17 mouse cellular contexts compared by ENCODE assay signal in the genomic region with DNA sequence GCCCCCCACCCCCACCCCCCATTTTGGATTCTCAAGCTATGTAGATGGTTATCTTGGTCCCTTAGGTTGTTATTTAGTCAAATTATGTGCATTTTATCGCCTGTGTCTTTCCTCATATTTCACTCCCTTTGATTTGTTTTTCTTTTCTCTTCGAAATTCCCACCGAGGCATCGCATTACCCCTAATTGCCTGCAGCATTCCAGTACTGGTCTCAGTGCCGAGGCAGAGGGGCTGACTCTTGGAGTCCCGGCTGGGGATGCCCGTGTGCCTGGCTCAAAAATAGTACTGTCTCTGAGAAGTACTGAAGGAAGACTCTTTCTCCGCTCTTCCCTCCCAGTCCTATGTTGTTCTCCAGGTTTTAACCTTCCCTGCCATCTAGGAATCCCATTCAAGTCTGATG.
A peak's percentile ranks its signal among the peaks of the same experiment; 100 is the strongest.
DNase-seq lines count a peak whose midpoint lies in the region; ATAC-seq and TF ChIP-seq lines count a peak whose summit lies in the region.
"Had no signal": no experiment of that assay in that cellular context is flagged by ENCODE, and none has a peak within 500 bp of the region (broad histone marks: within the 10 kb centered on the region; RNA-seq: fewer than 3 reads in every experiment).

No protein-coding gene starts in this region.

- peak overlapping the region; percentile 65; the same call in 1 of the 2 replicates for H3K27ac ChIP-seq in forebrain, embryonic 10.5 days
- H3K27ac ChIP-seq in forebrain, embryonic 14.5 days (ENCODE audit: low read depth, low read length): no peak overlapping the region
- H3K27ac ChIP-seq in kidney, postnatal 0 days: no peak overlapping the region
- no peak overlapping the region; the same call in 1 of the 2 replicates for H3K27ac ChIP-seq in embryonic facial prominence, embryonic 11.5 days (replicated peaks; ENCODE audit: low read depth, low read length)
- no peak overlapping the region for H3K27ac ChIP-seq in limb, embryonic 11.5 days (replicated peaks; ENCODE audit: low read depth, low read length)
- no peak overlapping the region for H3K27ac ChIP-seq in liver, embryonic 12.5 days
- H3K27ac ChIP-seq: left cerebral cortex, adult 2 months had no signal

- no peaks in the 10 kb centered on the region; the same call in 1 of the 2 replicates for H3K27me3 ChIP-seq in forebrain, embryonic 10.5 days (ENCODE audit: poor library complexity, severe bottlenecking)
- H3K27me3 ChIP-seq in forebrain, embryonic 14.5 days (replicated peaks; ENCODE audit: control insufficient read depth, insufficient read depth, low read length): no peaks in the 10 kb centered on the region
- no peaks in the 10 kb centered on the region for H3K27me3 ChIP-seq in kidney, postnatal 0 days (ENCODE audit: insufficient read depth, low read length)
- H3K27me3 ChIP-seq in embryonic facial prominence, embryonic 11.5 days (ENCODE audit: control insufficient read depth, insufficient read depth, low read length): no peaks in the 10 kb centered on the region
- H3K27me3 ChIP-seq in limb, embryonic 11.5 days (ENCODE audit: control insufficient read depth, insufficient read depth, low read length): no peaks in the 10 kb centered on the region
- H3K27me3 ChIP-seq in liver, embryonic 12.5 days (replicated peaks): no peaks in the 10 kb centered on the region

- no peak overlapping the region for H3K9ac ChIP-seq in forebrain, embryonic 14.5 days (ENCODE audit: low read length)
- no peak overlapping the region for H3K9ac ChIP-seq in kidney, postnatal 0 days (ENCODE audit: low read depth, low read length)
- H3K9ac ChIP-seq in embryonic facial prominence, embryonic 11.5 days (replicated peaks; ENCODE audit: low read length): no peak overlapping the region
- no peak overlapping the region for H3K9ac ChIP-seq in limb, embryonic 11.5 days (ENCODE audit: low read length)
- H3K9ac ChIP-seq in liver, embryonic 12.5 days: no peak overlapping the region

- ATAC-seq in forebrain, embryonic 14.5 days: no peak
- ATAC-seq in kidney, postnatal 0 days (replicated peaks; ENCODE audit: low FRiP score, low read depth): no peak
- ATAC-seq in embryonic facial prominence, embryonic 11.5 days (replicated peaks; ENCODE audit: insufficient number of reproducible peaks, low FRiP score, low TSS enrichment, low read depth): no peak
- no peak for ATAC-seq in limb, embryonic 11.5 days (ENCODE audit: insufficient number of reproducible peaks, low FRiP score, low TSS enrichment, low read depth)
- no peak for ATAC-seq in liver, embryonic 12.5 days
- ATAC-seq: hindbrain, embryonic 16.5 days had no signal

- no peak for TF ChIP-seq CTCF in kidney, postnatal 0 days (IDR thresholded peaks at IDR 0.05; ENCODE audit: low read depth)

- DNase-seq in forebrain, embryonic 10.5 days (ENCODE audit: extremely low spot score, low spot score): peak; percentile 21
- no peak for DNase-seq in forebrain, embryonic 14.5 days (ENCODE audit: low spot score)
- peak; percentile 48 for DNase-seq in kidney, postnatal 0 days (ENCODE audit: low spot score)
- no peak for DNase-seq in kidney, postnatal 36 days
- DNase-seq in embryonic facial prominence, embryonic 11.5 days (ENCODE audit: low spot score): peak; percentile 83
- peak; percentile 49 for DNase-seq in limb, embryonic 11.5 days (ENCODE audit: low spot score)
- no peak for DNase-seq in frontal cortex, adult 2 months (ENCODE audit: extremely low spot score in 1 of 2, low spot score in 1 of 2)
- DNase-seq: adrenal gland, adult 2 months; cerebellum, adult 18-20 months; heart, postnatal 14 days; kidney, adult 9 months; lung, postnatal 14 days; retina, postnatal 1 day had no signal

- H3K9me3 ChIP-seq in forebrain, embryonic 10.5 days: no peaks in the 10 kb centered on the region
- H3K9me3 ChIP-seq in forebrain, embryonic 14.5 days (replicated peaks; ENCODE audit: control insufficient read depth, low read length): no peaks in the 10 kb centered on the region
- H3K9me3 ChIP-seq in kidney, postnatal 0 days (replicated peaks; ENCODE audit: low read length): no peaks in the 10 kb centered on the region
- no peaks in the 10 kb centered on the region for H3K9me3 ChIP-seq in embryonic facial prominence, embryonic 11.5 days (replicated peaks; ENCODE audit: control insufficient read depth, low read length)
- no peaks in the 10 kb centered on the region for H3K9me3 ChIP-seq in limb, embryonic 11.5 days (ENCODE audit: control insufficient read depth, low read length)
- no peaks in the 10 kb centered on the region for H3K9me3 ChIP-seq in liver, embryonic 12.5 days (replicated peaks)

- H3K4me3 ChIP-seq in forebrain, embryonic 10.5 days: no peak overlapping the region
- no peak overlapping the region for H3K4me3 ChIP-seq in forebrain, embryonic 14.5 days (ENCODE audit: low read depth, low read length)
- H3K4me3 ChIP-seq in kidney, postnatal 0 days (replicated peaks; ENCODE audit: low read depth, low read length): no peak overlapping the region
- H3K4me3 ChIP-seq in embryonic facial prominence, embryonic 11.5 days (ENCODE audit: low read depth, low read length): no peak overlapping the region
- no peak overlapping the region for H3K4me3 ChIP-seq in limb, embryonic 11.5 days (ENCODE audit: low read depth, low read length)
- no peak overlapping the region for H3K4me3 ChIP-seq in liver, embryonic 12.5 days
- H3K4me3 ChIP-seq: left cerebral cortex, adult 2 months had no signal

- H3K36me3 ChIP-seq in forebrain, embryonic 10.5 days (replicated peaks): no peaks in the 10 kb centered on the region
- H3K36me3 ChIP-seq in forebrain, embryonic 14.5 days (ENCODE audit: control insufficient read depth, insufficient read depth, low read length): no peaks in the 10 kb centered on the region
- no peaks in the 10 kb centered on the region for H3K36me3 ChIP-seq in kidney, postnatal 0 days (ENCODE audit: insufficient read depth, low read length)
- no peaks in the 10 kb centered on the region for H3K36me3 ChIP-seq in embryonic facial prominence, embryonic 11.5 days (replicated peaks; ENCODE audit: control insufficient read depth, insufficient read depth, low read depth, low read length)
- no peaks in the 10 kb centered on the region for H3K36me3 ChIP-seq in limb, embryonic 11.5 days (ENCODE audit: control insufficient read depth, insufficient read depth, low read length)
- H3K36me3 ChIP-seq in liver, embryonic 12.5 days: no peaks in the 10 kb centered on the region

- H3K4me1 ChIP-seq in forebrain, embryonic 10.5 days: peaks cover 30% of the 10 kb centered on the region
- no peaks in the 10 kb centered on the region for H3K4me1 ChIP-seq in forebrain, embryonic 14.5 days (ENCODE audit: control insufficient read depth, insufficient read depth, low read length)
- H3K4me1 ChIP-seq in kidney, postnatal 0 days (replicated peaks; ENCODE audit: insufficient read depth, low read length): no peaks in the 10 kb centered on the region
- H3K4me1 ChIP-seq in embryonic facial prominence, embryonic 11.5 days (ENCODE audit: control insufficient read depth, insufficient read depth, low read length): peaks cover 2% of the 10 kb centered on the region; the same call in 1 of the 2 replicates
- peaks cover 5% of the 10 kb centered on the region for H3K4me1 ChIP-seq in limb, embryonic 11.5 days (ENCODE audit: control insufficient read depth, insufficient read depth, low read length)
- no peaks in the 10 kb centered on the region for H3K4me1 ChIP-seq in liver, embryonic 12.5 days

- no peak overlapping the region for H3K4me2 ChIP-seq in forebrain, embryonic 14.5 days (ENCODE audit: low read length)
- H3K4me2 ChIP-seq in kidney, postnatal 0 days (ENCODE audit: low read length): peak overlapping the region; percentile 2; the same call in 1 of the 2 replicates
- no peak overlapping the region for H3K4me2 ChIP-seq in embryonic facial prominence, embryonic 11.5 days (ENCODE audit: low read depth, low read length)
- no peak overlapping the region for H3K4me2 ChIP-seq in limb, embryonic 11.5 days (ENCODE audit: low read depth, severe bottlenecking)
- no peak overlapping the region for H3K4me2 ChIP-seq in liver, embryonic 12.5 days
- H3K4me2 ChIP-seq: heart, embryonic 11.5 days had no signal

- 39% methylated on average over 8 of the region's 8 CpGs for WGBS in forebrain, embryonic 10.5 days
- WGBS in forebrain, embryonic 14.5 days: 45% methylated on average over 8 of the region's 8 CpGs
- 5% methylated on average over 8 of the region's 8 CpGs for WGBS in kidney, postnatal 0 days
- WGBS in embryonic facial prominence, embryonic 11.5 days: 14% methylated on average over 8 of the region's 8 CpGs
- WGBS in limb, embryonic 11.5 days: 11% methylated on average over 8 of the region's 8 CpGs
- WGBS in liver, embryonic 12.5 days (ENCODE audit: insufficient replicate concordance): 48% methylated on average over 8 of the region's 8 CpGs

Comparison
In these comparisons a context has a peak if more than half of its experiments do, and no peak if none do; other contexts are left out.
1. DNase-seq: peak in forebrain, embryonic 10.5 days (single experiment), kidney, postnatal 0 days (single experiment), embryonic facial prominence, embryonic 11.5 days (single experiment) and limb, embryonic 11.5 days (single experiment); none in forebrain, embryonic 14.5 days (single experiment), kidney, postnatal 36 days (0 of 2) and frontal cortex, adult 2 months (0 of 2).